Mouse (Mus musculus) E14TG2a.4 (cell line): ENCODE results near the gene Rag1.

ENCODE experiments used
- CTCF ChIP-seq: conservative IDR thresholded peaks from 2 replicates; pipeline ENCODE4 v1.5.1; 2014; ENCODE audit warnings: low read length
- NANOG ChIP-seq: IDR thresholded peaks from 2 replicates; pipeline ENCODE4 v1.6.1; 2014; ENCODE audit warnings: borderline replicate concordance, low read length, mixed read lengths
- POU5F1 ChIP-seq: IDR thresholded peaks from 2 replicates; pipeline ENCODE4 v1.6.1; 2014; ENCODE audit warnings: low read length, borderline replicate concordance

GRCm38 (mm10) chr2:101645841-101646240 is 3.5 kb downstream of the Rag1 start:
- TF ChIP-seq CTCF (peak; percentile 12; the same call in 1 of the 2 replicates), NANOG (no peak), POU5F1 (no peak)
